Mouse (Mus musculus) cerebral cortex, adult 2 months (tissue): ENCODE measurements around the gene Mylk3.

Source experiments
- WGBS: fragments of 180-500 bp; shearing (Covaris S2); methylation state at CpG from one replicate; pipeline ENCODE4 v1.1.7; 2018; 5-methylcytosine and 5-hydroxymethylcytosine counted together

Mylk3 gene

DNA sequence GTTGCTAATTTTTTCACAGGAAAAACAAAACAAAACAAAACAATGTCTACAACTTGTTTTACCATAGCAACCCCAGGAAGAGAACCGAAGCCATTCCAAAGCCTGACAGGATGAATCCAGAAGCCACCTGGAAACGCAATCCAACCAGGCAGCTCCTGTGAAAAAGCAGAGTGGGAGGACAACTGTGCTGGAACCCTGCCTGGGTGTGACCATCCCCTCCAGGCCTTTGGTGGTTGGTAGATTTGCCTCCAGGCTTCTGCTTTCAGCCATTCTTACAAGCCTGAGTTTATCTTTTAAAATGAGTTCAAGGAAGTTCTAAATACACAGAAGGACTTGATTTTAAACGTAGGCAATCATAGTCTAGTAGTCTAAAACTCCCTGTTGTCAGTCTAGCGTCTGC lies 4.2 kb downstream of the Mylk3 start:
- 46% methylated on average over 4 of the region's 4 CpGs for WGBS

DNA sequence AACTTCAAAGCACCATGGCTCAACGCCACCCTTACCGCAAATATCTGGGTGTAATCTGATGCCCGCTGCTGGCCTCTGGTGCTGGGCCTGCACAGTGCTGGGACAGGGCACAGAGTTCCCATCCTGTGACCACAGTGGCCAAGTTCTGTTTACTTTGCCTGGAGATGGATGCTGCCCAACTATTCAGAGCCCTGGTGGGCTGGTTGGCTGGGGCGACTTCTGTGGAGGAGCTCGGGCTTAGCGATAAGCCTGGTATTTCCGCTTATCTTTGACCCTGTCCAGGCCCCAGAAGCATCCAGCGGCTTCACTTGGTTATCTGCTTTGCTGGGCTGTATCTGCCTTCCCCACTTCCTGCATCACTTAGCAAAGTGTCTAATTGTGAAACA lies 5.3 kb downstream of the Mylk3 start:
- WGBS = 79% methylated on average over 8 of the region's 8 CpGs

DNA sequence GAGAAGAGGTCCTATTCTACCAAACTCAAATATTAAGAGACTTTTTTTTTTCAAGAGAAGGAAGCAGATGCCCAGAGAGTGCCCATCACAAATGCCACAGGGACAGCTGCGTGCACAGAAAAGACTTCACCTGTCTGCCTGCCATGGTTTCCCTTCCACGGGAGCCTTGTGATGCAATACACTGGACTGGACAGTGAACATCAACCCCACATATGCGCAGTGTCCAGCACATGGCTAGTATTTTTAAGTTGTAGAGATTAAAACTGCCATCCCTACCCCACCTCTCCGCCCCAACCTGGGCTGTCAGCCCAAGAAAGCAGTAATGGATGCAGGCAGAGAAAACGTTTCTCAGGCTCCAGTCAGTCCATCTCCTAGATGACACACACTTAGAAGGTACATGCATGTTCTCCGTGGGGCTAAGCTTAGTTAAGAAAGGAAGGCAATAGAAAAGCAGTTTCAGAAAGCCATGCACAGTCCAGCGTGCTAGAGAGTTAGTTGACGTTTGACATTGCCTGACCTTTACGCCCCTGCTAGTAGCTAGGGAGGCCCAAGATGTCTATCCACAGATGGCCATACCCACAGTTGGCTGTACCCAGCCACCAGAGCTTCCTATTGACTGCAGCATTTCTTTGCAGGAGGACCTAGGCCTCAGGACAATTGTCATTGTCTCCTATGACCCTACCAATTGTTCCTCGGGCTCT lies 5.9 kb downstream of the Mylk3 start:
- WGBS = 85% methylated on average over 10 of the region's 10 CpGs

DNA sequence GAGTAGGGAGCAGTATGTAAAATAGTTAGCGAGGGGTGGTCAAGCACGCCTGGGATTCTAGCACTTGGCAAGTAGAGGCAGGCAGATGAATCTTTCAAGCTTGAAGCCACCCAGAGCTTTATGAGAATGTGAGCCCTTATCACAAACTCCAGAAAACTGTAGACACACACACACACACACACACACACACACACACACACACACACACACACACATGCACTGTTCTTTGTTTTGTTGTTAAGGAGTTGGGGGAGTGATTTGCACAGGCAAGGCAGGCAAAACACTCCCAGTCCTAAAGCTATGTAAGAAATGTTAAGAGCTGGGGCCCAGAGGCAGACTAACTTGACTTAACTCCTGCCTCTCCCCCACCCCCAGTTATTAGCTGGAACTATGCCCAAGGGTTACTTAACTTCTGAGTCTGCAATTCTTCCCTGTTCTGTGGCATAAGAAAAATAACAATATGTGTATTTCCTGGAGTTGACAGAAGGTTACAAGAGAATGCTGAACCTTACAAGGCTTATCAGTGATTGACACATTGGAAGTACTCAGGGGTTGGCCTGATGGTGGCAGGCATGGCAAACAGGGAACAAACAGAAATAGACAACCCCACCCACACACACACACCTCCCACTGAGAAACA lies 6.9 kb downstream of the Mylk3 start:
- WGBS = 73% methylated on average over 2 of the region's 2 CpGs

DNA sequence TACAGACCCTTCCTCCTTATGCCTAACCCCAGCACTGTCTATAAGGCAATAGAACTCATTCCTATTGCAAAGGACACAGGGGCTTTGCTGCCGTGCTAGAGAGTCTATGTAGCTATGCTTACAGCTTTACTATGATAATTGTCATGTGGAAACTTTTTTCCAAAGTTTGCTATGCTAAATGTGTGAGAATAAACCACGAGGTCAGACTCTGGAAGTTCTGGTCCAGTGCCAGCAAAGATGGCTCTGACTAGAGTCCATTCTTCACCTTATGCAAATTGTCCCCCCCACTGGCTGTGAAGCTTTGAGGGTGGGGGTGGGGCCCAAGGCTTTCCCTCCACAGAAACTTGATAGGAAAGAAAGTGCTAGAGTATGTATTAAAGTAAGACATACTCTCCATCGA lies 9.6 kb downstream of the Mylk3 start:
- 54% methylated on average over 3 of the region's 3 CpGs for WGBS

DNA sequence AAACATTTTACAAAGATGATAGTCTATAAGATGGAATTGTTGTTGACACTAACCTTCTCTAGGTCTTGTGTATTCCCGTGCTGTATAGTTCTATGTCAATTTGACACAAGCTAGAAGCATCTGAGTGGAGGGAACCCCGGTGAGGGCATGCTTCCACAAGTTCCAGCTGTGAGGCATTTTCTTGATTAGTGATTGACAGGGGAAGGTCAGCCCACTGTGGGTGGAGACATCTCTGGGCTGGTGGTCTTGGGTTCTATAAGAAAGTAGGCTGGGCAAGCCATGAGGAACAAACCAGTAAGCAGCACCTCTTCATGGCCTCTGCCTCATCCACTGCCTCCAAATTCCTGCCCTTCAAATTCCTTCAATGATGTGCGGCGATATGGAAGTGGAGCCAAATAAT lies 11.9 kb downstream of the Mylk3 start:
- 65% methylated on average over 4 of the region's 4 CpGs for WGBS

DNA sequence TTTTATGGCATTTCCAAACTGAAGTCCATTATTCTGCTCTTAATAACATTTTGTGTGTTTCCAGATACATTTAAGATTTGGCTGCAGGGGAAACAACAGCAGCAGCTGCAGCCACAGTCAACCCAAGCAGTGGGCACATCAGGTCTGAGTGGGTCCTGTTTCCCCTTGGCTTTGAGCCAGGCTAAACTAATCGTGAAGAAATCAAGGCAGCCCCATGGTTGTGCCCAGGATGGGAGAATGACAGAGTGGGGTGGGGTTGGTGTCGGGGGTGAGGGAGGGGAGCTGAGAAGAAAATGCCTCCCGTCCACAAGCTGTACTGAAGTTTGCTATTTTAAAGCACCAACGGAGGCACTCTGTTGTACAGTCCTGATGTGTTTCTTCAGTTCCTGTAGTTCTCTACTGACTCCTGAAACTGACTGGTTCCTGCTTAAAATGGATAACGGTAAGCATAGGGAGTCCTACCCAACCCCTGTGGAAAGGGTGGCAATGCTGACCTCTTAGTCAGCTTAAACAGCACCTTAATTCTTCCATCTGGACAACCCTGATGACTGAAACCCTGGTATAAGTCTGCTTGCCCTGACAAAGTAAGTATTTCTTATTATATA lies 12.6 kb downstream of the Mylk3 start:
- 35% methylated on average over 5 of the region's 5 CpGs for WGBS

DNA sequence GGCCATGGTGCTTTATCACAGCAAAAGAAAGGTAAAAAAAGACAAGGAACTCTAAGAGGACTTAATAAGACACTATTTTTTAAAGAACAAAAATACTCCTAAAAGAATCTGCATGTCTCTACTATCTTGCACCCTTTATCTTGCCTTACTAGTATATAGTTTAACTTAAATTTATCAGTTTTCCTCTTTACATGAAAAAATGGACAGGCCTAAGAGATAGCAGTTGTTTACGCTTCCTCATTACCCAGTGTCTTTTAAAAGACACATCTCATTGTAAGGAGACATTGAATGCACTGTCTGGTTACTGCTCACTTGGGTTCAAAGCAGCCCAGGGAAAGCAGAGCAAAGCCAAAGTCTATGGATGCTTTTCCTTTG lies 13.7 kb downstream of the Mylk3 start:
- 98% methylated on average over 1 of the region's 1 CpGs for WGBS

DNA sequence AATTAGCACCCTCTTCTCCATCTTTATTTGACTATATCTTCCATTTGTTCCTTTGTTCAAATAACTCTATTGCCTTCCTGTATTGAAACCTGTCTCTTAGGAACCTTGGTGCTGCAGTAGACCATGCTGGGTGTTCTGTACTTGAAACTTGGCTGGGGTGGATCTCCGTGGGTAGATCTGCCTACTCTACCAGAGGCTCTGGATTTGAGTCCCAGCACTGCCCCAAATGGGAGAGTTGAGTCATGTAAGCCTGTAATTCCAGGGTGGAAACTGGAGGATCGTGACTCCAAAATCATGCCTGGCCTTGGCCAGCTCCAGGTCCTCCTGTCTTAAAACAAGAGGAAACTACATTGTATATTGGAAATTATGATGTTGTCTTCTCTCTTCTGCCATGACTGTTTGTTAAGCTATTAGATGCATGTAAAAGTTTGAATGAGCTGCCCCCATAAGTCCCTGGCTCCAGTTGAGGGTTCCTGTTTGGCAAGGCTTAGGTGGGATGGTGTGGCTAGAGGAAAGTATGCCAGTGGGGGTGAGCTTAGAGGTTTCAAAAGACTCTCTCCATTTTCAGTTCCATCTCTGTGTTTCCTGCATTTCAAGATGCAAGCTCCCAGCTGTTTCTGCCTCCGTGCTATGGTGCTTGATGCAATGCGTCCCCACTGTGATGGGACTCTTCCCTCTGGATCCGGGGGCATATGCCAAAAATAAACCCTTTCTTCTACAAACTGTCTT lies 14.2 kb downstream of the Mylk3 start:
- 67% methylated on average over 5 of the region's 5 CpGs for WGBS

DNA sequence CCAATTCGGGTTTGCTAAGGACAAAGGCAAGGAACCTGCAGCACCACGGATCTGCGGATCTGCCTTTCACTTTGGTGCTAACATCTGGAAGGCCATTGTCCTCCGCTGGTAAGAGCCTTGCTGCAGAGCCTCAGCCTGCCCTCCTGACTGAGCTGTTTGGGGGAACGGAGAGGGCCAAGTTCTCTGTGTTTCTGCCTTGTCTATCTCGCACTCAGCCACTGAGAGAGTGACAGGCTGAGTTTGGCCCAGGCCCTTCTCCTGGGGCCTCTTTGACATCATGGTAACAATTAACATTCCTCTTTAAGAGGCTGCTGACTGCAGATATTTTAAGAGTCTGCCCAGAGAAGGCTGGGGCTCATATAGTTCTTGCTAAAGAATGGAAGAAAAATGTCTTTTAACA lies 21.0 kb downstream of the Mylk3 start:
- 76% methylated on average over 6 of the region's 6 CpGs for WGBS

DNA sequence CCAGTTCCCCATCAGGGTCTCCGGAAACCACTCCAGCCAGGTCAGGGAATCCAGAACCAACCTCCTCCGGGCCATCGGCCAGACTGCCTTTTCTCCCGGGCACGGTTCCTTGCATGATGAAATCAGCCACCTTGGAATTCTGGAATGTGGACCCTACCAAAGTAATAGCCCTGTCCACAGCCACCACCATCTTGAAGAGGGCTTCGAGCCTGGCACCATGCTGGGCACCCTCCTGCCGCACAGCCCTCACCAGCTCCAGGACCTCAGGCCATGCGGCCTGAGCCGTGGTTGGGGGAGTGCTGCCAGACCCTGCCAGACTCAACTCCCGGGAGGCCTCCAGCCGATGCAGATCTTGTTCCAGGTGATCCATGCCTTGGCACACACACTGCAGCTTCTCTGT lies 21.5 kb downstream of the Mylk3 start:
- 83% methylated on average over 11 of the region's 11 CpGs for WGBS

DNA sequence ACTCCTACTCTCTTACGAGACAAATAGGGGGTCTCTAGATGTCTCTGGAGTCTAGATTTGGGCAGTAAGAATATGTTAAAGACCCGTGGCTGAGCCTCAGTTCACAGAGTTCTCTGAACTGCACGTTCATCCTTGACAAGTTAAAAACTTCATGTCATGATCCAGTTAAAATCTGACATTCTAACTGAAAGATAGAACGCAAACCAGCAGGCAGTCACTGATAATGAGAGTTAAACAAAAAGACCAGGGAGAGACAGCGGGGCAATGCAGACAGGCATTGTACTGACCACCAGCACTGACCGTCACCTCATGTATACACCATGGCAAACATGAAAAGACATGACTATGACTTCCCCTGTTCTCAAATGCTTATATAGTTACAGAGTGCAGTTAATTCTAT lies 22.7 kb downstream of the Mylk3 start:
- WGBS = 88% methylated on average over 6 of the region's 6 CpGs

DNA sequence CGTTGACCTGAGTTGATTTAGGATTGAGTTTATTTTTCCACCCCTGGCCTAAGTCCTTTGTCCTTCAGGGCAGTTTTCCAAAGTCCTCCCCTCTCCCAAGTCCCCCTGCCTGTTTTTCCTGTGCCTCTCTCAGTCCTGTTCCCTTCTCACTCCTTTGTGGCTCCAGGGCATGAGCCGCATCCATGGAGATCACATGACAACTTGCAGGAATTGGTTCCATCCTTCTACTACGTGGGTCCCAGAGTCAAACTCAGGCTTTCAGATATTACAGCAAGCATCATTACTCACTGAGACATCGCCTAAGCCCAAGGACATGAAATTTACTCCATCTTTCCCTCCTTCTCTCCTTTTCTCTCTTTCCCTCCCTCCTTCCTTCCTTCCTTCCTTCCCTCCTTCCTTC lies 23.9 kb downstream of the Mylk3 start:
- WGBS = 83% methylated on average over 4 of the region's 4 CpGs

DNA sequence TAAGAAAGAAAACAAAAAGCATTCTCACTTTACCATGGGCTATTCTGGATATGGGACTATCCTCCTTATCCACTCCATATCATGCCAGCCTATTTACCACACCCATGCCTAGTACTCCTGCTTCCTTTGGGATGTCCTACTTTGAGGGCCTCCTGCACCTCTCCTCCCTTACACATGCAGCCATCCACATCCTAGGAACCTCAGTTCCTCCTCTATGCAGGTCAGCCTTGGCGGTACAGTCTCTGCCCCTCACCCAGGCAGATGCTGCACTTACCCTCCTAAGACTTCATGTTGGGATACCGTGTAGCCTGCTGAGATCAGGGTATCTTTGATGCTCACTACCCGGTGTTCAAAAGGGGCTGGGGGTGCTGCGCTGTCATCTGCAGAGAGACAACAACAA lies 32.9 kb downstream of the Mylk3 start:
- 78% methylated on average over 4 of the region's 4 CpGs for WGBS

DNA sequence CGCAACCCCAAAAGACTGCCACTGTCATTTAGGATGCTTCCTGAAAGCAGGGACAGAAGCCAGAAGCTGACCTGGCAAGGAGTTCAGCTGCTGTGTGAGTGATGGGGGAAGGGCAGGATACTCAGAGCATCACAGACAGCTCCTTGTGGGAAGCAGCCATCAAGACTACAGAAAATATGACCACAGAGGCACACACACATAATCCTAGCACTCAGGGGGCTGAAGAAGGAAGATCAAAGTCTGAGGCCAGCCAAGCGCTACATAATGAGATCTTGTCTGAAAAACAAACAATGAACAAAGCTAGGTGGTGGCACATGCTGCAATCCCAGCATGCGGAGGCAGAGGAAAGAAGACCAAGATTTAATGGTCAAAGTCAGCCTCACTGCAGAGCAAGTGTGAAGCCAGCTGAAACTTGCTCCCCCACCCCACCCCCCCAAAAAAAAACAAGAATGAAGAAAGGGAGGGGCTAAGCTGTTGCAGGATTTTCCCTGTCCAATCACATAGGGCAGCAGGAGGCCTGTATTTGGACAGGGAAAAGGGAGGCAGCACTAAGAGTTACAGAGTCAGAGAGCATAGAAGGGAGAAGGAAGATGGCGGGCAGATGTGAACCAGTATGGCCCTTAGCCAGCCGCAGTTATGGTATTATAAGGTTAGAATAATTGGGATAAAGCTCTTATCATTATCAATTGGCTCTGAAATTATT lies 46.1 kb downstream of the Mylk3 start:
- 70% methylated on average over 5 of the region's 5 CpGs for WGBS

DNA sequence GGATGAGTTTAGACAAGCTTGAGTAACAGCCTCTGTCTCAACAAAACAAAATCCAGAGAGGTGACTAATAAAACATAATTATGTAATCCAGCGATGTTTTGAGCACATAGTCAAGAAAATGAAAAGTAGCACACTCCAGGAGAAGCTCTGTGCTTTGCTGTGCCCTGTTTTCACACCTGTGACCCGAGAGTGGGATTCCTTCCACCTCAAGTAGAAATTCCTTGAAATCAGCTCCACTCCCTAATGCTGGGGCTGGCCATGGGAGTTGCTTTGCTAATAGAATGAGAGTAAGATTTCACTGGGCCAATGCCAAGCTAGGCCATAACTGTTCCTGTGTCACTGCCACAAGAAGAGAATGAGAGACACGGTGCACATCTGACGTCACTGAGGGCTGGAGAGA lies 48.5 kb downstream of the Mylk3 start:
- WGBS = 80% methylated on average over 4 of the region's 4 CpGs

DNA sequence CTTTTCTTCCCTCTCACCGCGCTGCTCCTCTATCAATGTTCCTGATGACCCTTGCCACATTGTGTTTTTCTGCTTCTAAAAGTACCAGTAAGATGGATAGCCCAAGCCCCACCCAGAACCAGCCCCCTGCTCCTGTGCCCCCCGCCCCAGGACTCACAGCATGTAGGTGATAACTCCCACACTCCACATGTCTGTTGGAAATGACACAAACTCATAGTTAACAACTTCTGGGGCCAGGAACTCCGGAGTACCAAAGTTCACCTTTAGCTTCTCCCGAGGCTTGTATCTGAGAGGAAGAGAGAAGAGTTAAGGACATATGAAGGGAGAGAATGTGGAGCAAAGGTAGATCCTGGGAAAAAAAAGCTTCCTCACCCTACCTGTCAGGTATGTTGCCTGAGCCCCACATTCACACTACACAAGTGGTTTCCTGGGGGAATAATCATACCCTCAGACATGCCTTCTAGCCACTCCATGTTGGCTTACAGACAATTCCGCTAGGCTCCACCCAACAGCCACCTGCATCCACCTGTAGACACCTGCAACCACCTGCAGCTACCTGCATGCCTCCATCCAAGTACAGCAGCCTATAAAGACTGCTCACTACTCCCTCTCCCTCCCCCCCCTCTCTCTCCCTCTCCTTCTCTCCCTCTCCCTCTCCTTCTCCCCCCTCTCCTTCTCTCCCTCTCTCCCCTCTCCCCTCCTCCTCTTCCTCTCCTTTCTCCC lies 49.8 kb downstream of the Mylk3 start:
- WGBS = 87% methylated on average over 6 of the region's 6 CpGs

DNA sequence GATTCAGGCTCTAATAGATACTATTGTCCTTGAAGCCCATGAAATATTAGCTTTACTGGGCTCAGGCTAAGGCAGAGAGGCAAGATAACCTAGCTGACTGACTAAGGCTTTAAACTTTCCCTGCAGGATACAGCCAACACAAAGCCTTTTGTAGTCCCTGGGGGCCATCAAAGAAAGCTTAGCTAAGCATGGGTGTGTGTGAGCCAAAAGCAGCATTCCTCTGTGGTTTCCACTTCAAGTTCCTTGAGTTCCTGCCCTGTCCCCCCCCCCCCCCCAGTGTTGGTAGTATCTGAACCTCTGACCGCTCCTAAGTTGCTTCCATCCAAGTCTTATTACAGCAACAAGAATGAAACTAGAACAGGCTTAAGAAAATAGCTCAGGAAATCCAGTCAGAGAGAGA lies 56.6 kb downstream of the Mylk3 start:
- WGBS = 75% methylated on average over 1 of the region's 1 CpGs

DNA sequence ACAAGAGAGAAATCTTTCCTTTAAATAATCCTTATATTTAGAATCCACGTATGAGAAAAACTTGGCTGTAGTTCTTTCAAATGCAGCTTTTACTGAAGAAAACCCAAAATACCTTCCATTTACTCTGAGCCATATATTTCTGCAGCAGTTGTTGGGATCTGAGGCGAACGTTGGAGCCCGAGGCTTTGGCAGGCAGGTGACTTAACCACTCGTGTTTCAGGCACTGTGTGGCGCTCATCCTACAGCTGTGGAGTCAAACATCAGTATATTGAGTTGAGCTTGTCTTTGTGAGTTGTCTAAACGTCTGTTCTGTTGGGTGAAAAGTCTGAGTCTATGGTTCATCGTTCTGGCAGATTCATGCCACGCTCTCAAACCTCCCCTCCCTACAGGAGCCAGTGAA lies 59.1 kb downstream of the Mylk3 start:
- WGBS = 59% methylated on average over 9 of the region's 9 CpGs

DNA sequence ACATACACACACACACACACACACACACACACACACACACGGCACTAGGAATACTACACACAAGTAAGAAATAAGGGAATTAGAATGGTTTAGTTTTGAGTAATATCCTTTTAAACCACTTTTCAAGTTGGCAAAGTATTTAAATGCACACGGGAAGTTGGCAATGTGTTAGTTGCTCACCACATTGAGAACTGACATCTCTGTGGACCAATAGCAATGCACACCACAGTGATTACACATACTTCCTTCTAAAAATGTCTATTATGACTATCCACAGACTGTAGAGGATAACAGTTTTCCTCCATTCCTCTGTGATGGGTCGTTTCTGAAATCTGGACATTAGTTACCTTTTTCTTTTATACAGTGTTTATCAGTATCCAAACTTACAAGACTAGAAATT lies 63.1 kb downstream of the Mylk3 start:
- 72% methylated on average over 3 of the region's 3 CpGs for WGBS

DNA sequence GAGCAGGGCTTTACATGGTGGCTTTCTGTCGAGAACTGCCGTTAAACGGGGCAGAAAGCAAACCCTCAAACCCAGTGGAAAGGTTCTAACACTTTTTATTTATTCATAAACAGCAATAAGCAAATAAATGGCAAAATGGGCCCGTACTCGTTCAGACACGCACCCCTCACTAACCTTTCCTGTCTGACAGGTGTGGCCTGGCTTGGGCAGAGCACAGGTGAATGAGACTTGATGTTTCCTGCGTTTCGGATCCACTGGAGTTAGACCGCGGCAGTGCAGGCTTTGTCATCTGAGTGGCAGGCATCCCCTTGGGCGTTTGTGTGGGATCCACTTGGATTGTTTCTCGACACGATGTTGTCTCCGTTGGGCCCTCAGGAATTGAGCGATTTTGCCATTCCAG lies 64.2 kb downstream of the Mylk3 start:
- WGBS = 92% methylated on average over 15 of the region's 15 CpGs

DNA sequence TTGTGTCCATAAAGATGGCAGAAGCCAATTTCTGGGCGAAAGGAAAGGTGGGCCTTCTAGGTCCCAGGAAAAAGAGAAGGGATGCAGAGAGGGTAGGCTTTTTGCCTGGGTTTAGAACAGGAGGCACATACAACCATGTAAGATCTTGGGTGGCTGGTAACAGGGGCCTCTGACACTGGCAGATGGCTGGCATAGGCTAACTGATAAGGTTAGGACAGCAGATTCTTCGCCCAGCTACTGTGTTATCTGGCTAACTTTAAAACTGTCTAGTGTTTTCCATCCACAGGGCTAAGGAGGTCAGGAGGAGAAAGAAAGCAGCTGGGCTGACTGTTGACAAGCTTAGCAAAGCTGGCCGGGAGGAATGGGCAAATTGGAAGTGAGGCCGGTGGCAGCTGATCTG lies 67.6 kb downstream of the Mylk3 start:
- 97% methylated on average over 4 of the region's 4 CpGs for WGBS
